Mouse (Mus musculus) left cerebral cortex, postnatal 25 days (tissue): ENCODE measurements at regions not wholly inside any gene's neighbourhood (a gene's known extent, or its start where the extent isn't known, plus 50 kb on each side); places are given as distances from the start of the nearest gene placed in this dataset.
A peak's percentile ranks its signal among the peaks of the same experiment; 100 is the strongest.

ENCODE experiments used
- DNase-seq, 2 experiments: peaks; one replicate each; pipeline ENCODE4 v3.0.0; 2022; ENCODE audit warnings: low spot score in 2 of 2, mixed read lengths in 1 of 2
- intact Hi-C: fragments of 180-260 bp; cut with DNase I; formaldehyde crosslinking; loops from one replicate; pipeline ENCODE4 v1.15.1; 2025

- intact Hi-C loops, result loop anchor here (5.0 kb wide), 1 partner anchor 203 kb away; no protein-coding TSS in a partner anchor
- DNase-seq, result peak in 1 of 2 experiments; percentile 72
Observed at GRCm38 (mm10) chr14:61960243-61960957, 332.0 kb upstream of the Rnaseh2b start.

- intact Hi-C loops, result no loop called here
- DNase-seq, result no peak
Observed at GRCm38 (mm10) chr14:61968467-61968866, 323.9 kb upstream of the Rnaseh2b start.

GRCm38 (mm10) chr14:61968957-61969535 is 323.3 kb upstream of the Rnaseh2b start:
- intact Hi-C loops, result no loop called here
- no peak for DNase-seq

GRCm38 (mm10) chr14:61970591-61970990 is 321.8 kb upstream of the Rnaseh2b start:
- intact Hi-C loops, result no loop called here
- no peak for DNase-seq

- intact Hi-C loops, result no loop called here
- DNase-seq, result peak; percentile 42 to 59
Observed at GRCm38 (mm10) chr14:61971100-61972088, 321.0 kb upstream of the Rnaseh2b start.

GRCm38 (mm10) chr14:61975301-61975732 is 317.1 kb upstream of the Rnaseh2b start:
- intact Hi-C loops, result no loop called here
- DNase-seq, result no peak

- DNase-seq, result no peak
- intact Hi-C loops, result no loop called here
Observed at GRCm38 (mm10) chr14:61980581-61980980, 311.8 kb upstream of the Rnaseh2b start.

- intact Hi-C loops, result no loop called here
- no peak for DNase-seq
Observed at GRCm38 (mm10) chr14:61985575-61985974, 306.8 kb upstream of the Rnaseh2b start.

- intact Hi-C loops, result no loop called here
- no peak for DNase-seq
Observed at GRCm38 (mm10) chr14:61986203-61986602, 306.2 kb upstream of the Rnaseh2b start.

GRCm38 (mm10) chr14:61995253-61995652 is 297.1 kb upstream of the Rnaseh2b start:
- DNase-seq, result no peak
- intact Hi-C loops, result no loop called here

- DNase-seq, result no peak
- intact Hi-C loops, result no loop called here
Observed at GRCm38 (mm10) chr14:61997736-61998135, 294.7 kb upstream of the Rnaseh2b start.

- intact Hi-C loops, result no loop called here
- no peak for DNase-seq
Observed at GRCm38 (mm10) chr14:61998259-61998658, 294.1 kb upstream of the Rnaseh2b start.

GRCm38 (mm10) chr14:62001481-62001949 is 290.9 kb upstream of the Rnaseh2b start:
- intact Hi-C loops, result no loop called here

GRCm38 (mm10) chr14:62002131-62002530 is 290.3 kb upstream of the Rnaseh2b start:
- intact Hi-C loops, result no loop called here
- no peak for DNase-seq

More at GRCm38 (mm10) chr14:62001481-62001949, 290.9 kb upstream of the Rnaseh2b start:
- no peak for DNase-seq

GRCm38 (mm10) chr14:62003013-62003781 is 289.2 kb upstream of the Rnaseh2b start:
- intact Hi-C loops, result no loop called here
- DNase-seq, result peak; percentile 16 to 34

- no peak for DNase-seq
- intact Hi-C loops, result no loop called here
Observed at GRCm38 (mm10) chr14:62003797-62004196, 288.6 kb upstream of the Rnaseh2b start.

GRCm38 (mm10) chr14:62008707-62009106 is 283.7 kb upstream of the Rnaseh2b start:
- intact Hi-C loops, result no loop called here

GRCm38 (mm10) chr14:62018804-62019203 is 273.6 kb upstream of the Rnaseh2b start:
- intact Hi-C loops, result no loop called here
- no peak for DNase-seq

More at GRCm38 (mm10) chr14:62008707-62009106, 283.7 kb upstream of the Rnaseh2b start:
- no peak for DNase-seq

GRCm38 (mm10) chr14:62020996-62021395 is 271.4 kb upstream of the Rnaseh2b start:
- intact Hi-C loops, result no loop called here
- no peak for DNase-seq
